Mouse (Mus musculus) neutrophil, adult 59 days (primary cell): ENCODE measurements around the gene Iars. TPM values are rescaled to one million over a fixed set of nuclear protein-coding genes. Genes with fewer than 3 reads are reported as not detected.

Experiments used
- total RNA-seq, 2 experiments: library from RNA; stranded (reverse); gene quantifications; 1 replicate in 1 of 2; 2 replicates in 1 of 2; pipeline ENCODE4 v1.2.4; 2023

Iars gene
- 10 to 100 TPM; 29.3 to 39.0 TPM for total RNA-seq

DNA sequence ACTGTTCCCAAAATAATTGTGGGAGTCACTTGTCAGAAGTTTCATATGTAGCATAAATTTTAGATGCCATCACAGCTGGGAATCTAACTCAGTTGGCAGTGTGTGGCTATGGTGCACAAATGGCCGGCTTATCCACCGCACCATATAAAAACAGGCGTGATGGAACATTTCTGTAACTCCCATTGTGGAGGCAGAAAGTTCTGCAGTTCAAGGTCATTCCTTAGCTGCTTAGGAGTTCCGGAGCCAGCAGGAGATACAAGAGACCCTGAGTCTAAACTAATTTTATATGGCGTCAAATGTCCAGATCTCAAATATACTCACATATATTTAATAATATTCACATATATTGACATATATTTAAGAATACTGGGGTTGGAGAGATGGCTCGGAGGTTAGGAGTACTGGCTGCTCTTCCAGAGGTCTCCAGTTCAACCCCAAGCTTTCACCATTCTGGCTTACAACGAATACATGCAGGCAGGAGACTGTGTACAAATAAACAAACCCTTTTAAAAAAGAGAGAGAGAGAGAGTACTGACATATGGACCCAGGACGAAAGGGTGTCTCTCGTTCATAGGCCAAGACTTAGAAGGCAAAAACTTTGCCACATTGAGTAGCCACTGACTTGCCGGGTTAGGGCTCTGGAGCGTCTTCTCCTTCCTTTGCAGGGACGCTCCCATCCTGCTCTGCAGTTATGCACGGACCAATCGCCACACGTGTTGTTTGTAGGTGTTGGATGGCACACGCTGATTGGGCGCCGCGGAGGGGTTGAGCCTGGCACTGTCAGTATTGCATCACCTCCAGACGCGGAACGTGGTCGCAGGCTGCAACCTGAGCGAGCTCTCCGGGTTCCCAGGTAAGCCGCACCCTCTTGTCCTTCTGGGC is at the start of gene Iars:
Gene Iars (plus strand): TSS at position 750 of the 882 bp plus-strand sequence.

DNA sequence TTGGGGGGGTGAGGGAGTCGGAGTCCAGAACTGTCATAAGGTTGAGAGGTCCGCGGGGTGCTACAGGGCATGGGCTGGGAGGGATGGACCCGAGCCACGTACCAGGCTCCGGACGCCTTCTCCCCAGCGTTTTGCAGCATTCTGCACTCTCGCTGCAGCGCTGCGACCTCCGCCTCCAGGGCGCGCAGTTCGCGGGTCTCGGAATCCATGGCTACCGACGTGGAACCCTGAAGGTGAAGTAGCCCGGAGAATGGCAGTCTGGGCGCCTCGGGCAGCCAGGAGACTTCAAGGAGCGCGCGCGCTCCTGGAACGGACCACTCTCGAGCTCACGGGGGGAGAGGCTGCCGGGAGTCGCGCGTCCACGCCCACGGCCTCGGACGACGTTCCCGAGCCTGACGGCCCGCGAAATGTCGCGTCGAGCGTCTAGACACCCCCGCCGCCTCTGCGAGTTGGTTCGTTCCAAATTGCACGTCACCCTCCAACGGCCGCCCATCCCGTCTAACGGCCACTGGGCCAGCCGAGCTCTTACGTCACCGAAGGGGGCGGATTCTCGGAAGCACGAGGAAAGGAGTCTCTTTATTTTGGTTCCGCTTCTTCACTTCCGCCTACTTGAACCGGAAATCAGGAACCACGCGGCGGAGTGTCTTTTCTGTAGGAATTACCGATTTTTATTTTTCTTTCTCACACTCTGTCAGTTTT is 29.3 kb upstream of the Iars start, which contains the start of the genes Cenpp and Nol8:
Gene Cenpp (minus strand): TSS at position 305 of the 699 bp plus-strand sequence.
Gene Nol8 (plus strand): TSS at position 598 of the 699 bp plus-strand sequence.

Other genes starting within 250 kb of the Iars start
- under 1 TPM; 0.53 to 0.80 TPM for gene Tes3-ps, start 188.8 kb upstream of the Iars start, total RNA-seq
- gene Ecm2, start 177.3 kb upstream of the Iars start, total RNA-seq = not detected
- not detected for gene Aspn, start 137.7 kb upstream of the Iars start, total RNA-seq
- gene Omd, start 99.6 kb upstream of the Iars start, total RNA-seq = not detected
- gene Ogn, start 74.1 kb upstream of the Iars start, total RNA-seq = not detected
- gene Cenpp, start 29.3 kb upstream of the Iars start, total RNA-seq = 1 to 10 TPM; 6.8 to 7.1 TPM
- 1 to 10 TPM; 7.8 to 8.8 TPM for gene Nol8, start 29.0 kb upstream of the Iars start, total RNA-seq
- gene Gm30302, start 116.9 kb downstream of the Iars start, total RNA-seq = not detected